Mouse (Mus musculus) urinary bladder, postnatal 4 days (tissue): ENCODE measurements around the gene Ace.
"Not testable (repeated sequence)": the region's sequence is repeated elsewhere in the genome, so short reads cannot be mapped to it uniquely, and the experiment has no call there.

Source experiments
- DNase-seq, 2 experiments: peaks; one replicate each; pipeline ENCODE4 v3.0.0; 2021 to 2022; ENCODE audit warnings: low spot score in 2 of 2

Gene Ace

GRCm38 (mm10) chr11:105989446-105989845, 21.7 kb downstream of the Ace start:
- no peak for DNase-seq

GRCm38 (mm10) chr11:105990231-105990630, 22.5 kb downstream of the Ace start:
- no peak for DNase-seq

GRCm38 (mm10) chr11:105994375-105994774, 26.6 kb downstream of the Ace start, which contains the start of gene Ace3:
TSS of gene Ace3 (plus strand) at chr11:105994675.
- DNase-seq, result no peak

GRCm38 (mm10) chr11:106000062-106000461, 32.3 kb downstream of the Ace start:
- no peak for DNase-seq

- DNase-seq, result no peak
Observed at GRCm38 (mm10) chr11:106001718-106002117, 34.0 kb downstream of the Ace start.

GRCm38 (mm10) chr11:106004576-106004975, 36.8 kb downstream of the Ace start:
- DNase-seq, result no peak

GRCm38 (mm10) chr11:106005970-106006369, 38.2 kb downstream of the Ace start:
- no peak for DNase-seq

- DNase-seq, result peak; percentile 58 to 86
Observed at GRCm38 (mm10) chr11:106007821-106008220, 40.1 kb downstream of the Ace start, which contains the start of gene Kcnh6. TSS of gene Kcnh6 (plus strand) at chr11:106008124.

GRCm38 (mm10) chr11:106012711-106013110, 45.0 kb downstream of the Ace start:
- no peak for DNase-seq

GRCm38 (mm10) chr11:106013556-106014225, 45.9 kb downstream of the Ace start:
- DNase-seq, result no peak

GRCm38 (mm10) chr11:106016440-106016839, 48.7 kb downstream of the Ace start:
- DNase-seq, result no peak

- DNase-seq, result no peak
Observed at GRCm38 (mm10) chr11:106020051-106020763, 52.5 kb downstream of the Ace start.

- DNase-seq, result no peak
Observed at GRCm38 (mm10) chr11:106025774-106026173, 58.0 kb downstream of the Ace start.

- no peak for DNase-seq
Observed at GRCm38 (mm10) chr11:106026465-106027151, 58.9 kb downstream of the Ace start.

- no peak for DNase-seq
Observed at GRCm38 (mm10) chr11:106027607-106028006, 59.9 kb downstream of the Ace start.

GRCm38 (mm10) chr11:106032074-106032473, 64.3 kb downstream of the Ace start:
- DNase-seq, result not testable (repeated sequence)

GRCm38 (mm10) chr11:106033491-106033919, 65.8 kb downstream of the Ace start:
- DNase-seq, result no peak

- no peak for DNase-seq
Observed at GRCm38 (mm10) chr11:106034986-106035385, 67.2 kb downstream of the Ace start.

- peak; percentile 95 to 96 for DNase-seq
Observed at GRCm38 (mm10) chr11:106036548-106037417, 69.0 kb downstream of the Ace start, which contains the start of gene Dcaf7. TSS of gene Dcaf7 (plus strand) at chr11:106036872.

GRCm38 (mm10) chr11:106037418-106037751, 69.6 kb downstream of the Ace start:
- DNase-seq, result no peak
